Mouse (Mus musculus) left cerebral cortex, postnatal 36 days (tissue): ENCODE data around the gene Fbxl17. TPM values are rescaled to one million over a fixed set of nuclear protein-coding genes. Genes with fewer than 3 reads are reported as not detected.

Experiments used
- DNase-seq, 2 experiments: peaks; one replicate each; pipeline ENCODE4 v3.0.0; 2021 to 2022; ENCODE audit warnings: low spot score in 2 of 2, mixed read lengths in 1 of 2
- intact Hi-C: fragments of 180-260 bp; cut with DNase I; formaldehyde crosslinking; loops from one replicate; pipeline ENCODE4 v1.15.1; 2025
- total RNA-seq, 2 experiments: library from RNA; stranded (reverse); gene quantifications; 2 replicates each; pipeline ENCODE4 v1.2.3; 2021

Gene Fbxl17
- total RNA-seq, 2 experiments from 2014 or later: 61.9 to 65.9 TPM

- intact Hi-C loops: no loop called here
- DNase-seq: no peak
Observed at GRCm38 (mm10) chr17:63240021-63240730, 259.6 kb downstream of the Fbxl17 start.

- intact Hi-C loops: no loop called here
- DNase-seq: no peak
Observed at GRCm38 (mm10) chr17:63236846-63237245, 263.0 kb downstream of the Fbxl17 start.

DNA sequence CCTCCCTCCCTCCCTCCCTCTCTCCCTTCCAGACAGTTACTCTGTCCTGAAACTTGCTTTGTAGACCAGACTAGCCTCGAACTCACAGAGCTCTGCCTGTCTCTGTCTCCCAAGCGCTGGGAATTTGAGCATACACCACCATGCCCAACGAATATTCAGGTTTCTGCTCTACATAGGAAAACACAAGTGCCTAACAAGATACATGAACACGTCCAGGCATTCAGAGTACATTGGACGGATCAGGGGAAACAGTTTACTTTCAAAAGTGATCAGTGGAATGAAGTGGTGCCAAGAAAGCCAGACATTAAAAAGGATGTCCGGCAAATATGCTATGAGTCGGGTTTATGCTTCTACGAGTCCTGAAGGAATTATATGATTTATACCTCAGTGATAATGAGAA is 263.6 kb downstream of the Fbxl17 start:
- intact Hi-C loops: no loop called here
- no peak for DNase-seq

DNA sequence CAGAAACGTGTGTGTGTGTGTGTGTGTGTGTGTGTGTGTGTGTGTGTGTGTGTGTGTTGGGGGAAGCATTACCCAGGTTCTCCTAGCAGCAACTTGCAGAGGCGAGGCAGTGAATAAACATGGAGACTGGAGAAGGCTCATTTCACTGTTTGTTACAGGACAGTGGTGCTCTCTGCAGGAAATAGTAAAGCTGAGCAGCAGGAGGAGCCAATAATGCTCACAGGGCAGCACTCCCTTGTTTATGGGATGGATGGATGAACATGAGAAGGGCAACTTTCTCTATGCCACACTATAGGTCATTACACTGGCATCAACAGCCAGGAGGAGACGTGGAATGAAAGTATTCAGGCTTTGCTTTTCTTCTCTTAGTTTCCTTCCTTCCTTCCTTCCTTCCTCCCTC is 264.0 kb downstream of the Fbxl17 start:
- intact Hi-C loops: no loop called here
- no peak for DNase-seq

- DNase-seq: no peak
- intact Hi-C loops: no loop called here
Observed at GRCm38 (mm10) chr17:63229111-63229510, 270.7 kb downstream of the Fbxl17 start.

DNA sequence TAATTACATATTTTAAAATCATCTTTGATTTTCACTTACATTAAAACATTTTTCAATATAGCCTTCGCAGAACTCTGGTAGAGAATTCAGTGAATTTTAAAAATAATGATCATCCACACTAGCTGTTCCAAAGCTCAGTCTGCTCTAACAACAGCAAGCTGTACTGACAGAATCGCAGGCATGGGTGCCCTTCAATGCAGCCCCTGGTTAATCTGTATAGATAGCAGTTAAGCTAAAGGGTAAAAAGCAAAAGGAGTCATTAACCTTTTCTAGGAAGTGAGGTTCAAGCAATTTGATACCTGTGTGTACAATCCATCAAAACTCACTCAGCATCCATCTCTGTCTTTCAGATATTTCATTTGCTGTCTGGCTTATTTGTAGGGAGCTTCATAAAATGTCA is 273.4 kb downstream of the Fbxl17 start:
- intact Hi-C loops: no loop called here
- no peak for DNase-seq

- intact Hi-C loops: no loop called here
- no peak for DNase-seq
Observed at GRCm38 (mm10) chr17:63225959-63226358, 273.9 kb downstream of the Fbxl17 start.

- DNase-seq: no peak
- intact Hi-C loops: no loop called here
Observed at GRCm38 (mm10) chr17:63223675-63224074, 276.1 kb downstream of the Fbxl17 start.

DNA sequence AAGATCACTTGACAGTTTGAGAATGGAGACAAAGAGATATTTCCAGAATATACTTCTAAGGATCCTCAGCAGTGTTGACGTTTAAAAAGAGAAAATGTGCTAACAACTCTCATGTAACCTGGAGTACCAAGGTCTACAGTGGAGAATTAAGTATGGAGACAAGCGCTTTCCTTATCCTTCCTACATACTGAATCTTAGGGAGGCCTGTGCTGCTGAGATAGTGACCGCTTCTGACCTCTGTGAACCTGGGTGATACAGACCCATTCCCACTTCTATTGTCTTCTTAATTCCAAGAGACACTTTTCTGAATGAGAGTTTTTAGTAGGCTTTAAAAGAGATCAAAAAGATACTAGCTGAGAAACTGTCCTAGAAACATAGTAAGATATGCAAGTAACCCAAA is 278.2 kb downstream of the Fbxl17 start:
- no peak for DNase-seq

DNA sequence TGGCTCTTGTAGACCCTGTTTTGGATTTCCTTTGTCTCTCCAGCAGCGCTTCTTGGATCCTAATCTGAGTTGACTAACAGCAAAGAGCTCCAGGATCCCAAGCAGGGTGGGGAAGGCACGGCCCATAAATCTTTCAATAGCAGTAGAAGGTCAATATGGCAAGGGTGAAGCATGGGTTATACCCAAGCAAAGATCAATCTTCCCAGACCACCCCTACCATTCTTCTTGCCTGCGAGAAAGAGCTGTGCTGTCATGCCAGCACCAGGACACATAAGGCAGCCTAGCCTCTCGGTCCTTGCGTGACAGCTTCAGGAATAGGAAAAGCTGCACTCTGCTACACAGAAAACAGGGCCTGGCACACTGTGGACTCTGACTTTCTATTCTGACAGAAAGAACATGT is 279.0 kb downstream of the Fbxl17 start:
- DNase-seq: no peak
- intact Hi-C loops: no loop called here

More for the DNA sequence above, 278.2 kb downstream of the Fbxl17 start:
- intact Hi-C loops: no loop called here

GRCm38 (mm10) chr17:63217016-63217415 is 282.8 kb downstream of the Fbxl17 start:
- intact Hi-C loops: no loop called here
- no peak for DNase-seq

DNA sequence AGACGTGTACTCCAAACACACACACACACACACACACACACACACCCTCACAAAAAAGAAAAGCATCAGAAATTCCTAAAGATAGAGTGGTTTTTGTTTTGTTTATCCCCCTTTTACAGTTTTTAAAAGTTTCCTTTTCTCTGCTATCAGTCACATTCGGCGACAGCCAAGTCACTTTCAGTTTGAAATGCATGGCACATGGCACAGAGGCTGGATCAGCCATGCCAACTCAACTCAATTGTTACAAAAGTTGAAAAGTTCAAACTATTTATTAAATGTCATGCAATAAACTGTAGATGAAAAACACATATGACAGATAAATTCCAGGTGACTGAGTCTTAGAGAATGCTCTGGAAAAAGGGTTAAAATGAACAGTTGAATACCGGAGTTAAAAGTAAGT is 287.8 kb downstream of the Fbxl17 start:
- no peak for DNase-seq
- intact Hi-C loops: no loop called here

GRCm38 (mm10) chr17:63209151-63209550 is 290.7 kb downstream of the Fbxl17 start:
- DNase-seq: peak; percentile 29 to 47
- intact Hi-C loops: no loop called here

- intact Hi-C loops: no loop called here
- no peak for DNase-seq
Observed at GRCm38 (mm10) chr17:63208346-63208745, 291.5 kb downstream of the Fbxl17 start.

DNA sequence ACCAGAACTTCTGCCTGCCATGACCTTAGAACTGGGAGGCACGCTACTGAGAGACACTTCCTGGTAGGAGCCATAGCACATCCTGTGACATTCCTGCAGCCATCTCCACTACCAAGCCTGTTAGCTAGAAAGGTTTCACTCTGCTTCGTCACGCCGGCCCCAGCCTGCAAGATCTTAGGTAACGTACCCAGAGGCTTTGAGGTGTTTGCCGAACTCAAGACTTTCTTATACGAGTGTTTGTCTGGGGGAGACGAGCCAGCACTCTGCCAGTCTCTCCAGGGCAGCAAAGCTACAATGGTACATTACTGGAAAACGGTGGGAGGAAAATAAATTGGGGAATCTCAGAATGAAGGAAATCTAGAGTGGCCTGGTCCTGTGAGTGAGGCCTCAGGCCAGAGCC is 292.1 kb downstream of the Fbxl17 start:
- intact Hi-C loops: no loop called here
- DNase-seq: no peak

DNA sequence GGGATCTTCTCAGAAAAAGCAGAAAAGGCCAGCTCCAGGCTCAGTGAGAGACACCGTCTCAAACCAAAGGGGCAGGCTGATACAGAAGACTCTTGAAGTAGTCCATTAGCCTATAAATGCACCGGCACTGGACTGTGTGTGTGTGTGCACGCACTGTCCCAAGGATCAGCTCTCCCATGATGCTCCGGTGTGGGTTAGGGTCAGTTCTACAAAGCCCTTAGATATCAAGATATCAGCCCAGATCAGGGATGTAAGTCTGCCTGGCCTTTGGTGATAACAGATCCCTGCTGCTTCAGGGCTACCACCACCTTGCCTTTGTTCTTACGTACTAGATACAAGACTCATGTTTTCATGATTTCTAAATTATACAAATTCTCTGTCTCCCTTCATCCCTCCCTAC is 294.5 kb downstream of the Fbxl17 start:
- DNase-seq: peak in 1 of 2 experiments; percentile 1
- intact Hi-C loops: no loop called here

GRCm38 (mm10) chr17:63203582-63204190 is 296.1 kb downstream of the Fbxl17 start:
- DNase-seq: no peak
- intact Hi-C loops: no loop called here

DNA sequence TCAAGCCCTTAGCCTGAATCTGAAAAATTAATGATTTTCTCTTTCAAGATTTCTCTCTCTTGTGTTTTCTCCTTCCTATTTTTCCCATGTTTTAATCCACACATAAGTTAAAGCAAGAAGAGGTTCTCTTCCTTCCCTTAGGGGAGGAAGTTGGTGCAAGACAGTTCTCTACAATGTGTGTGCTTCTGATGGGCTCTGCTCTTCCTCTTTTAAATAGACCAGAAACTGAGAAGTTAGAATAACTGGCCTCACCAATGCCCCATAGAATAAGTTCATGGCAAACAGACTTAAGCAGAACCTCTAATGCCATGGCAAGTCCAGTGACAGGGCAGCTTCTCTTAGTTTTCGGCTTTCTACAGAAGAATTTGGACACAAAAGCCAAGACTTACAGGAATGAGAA is 301.1 kb downstream of the Fbxl17 start:
- intact Hi-C loops: no loop called here
- DNase-seq: no peak

GRCm38 (mm10) chr17:63195496-63195895 is 304.3 kb downstream of the Fbxl17 start:
- intact Hi-C loops: no loop called here
- DNase-seq: no peak

- no peak for DNase-seq
- intact Hi-C loops: no loop called here
Observed at GRCm38 (mm10) chr17:63193196-63193595, 306.6 kb downstream of the Fbxl17 start.

DNA sequence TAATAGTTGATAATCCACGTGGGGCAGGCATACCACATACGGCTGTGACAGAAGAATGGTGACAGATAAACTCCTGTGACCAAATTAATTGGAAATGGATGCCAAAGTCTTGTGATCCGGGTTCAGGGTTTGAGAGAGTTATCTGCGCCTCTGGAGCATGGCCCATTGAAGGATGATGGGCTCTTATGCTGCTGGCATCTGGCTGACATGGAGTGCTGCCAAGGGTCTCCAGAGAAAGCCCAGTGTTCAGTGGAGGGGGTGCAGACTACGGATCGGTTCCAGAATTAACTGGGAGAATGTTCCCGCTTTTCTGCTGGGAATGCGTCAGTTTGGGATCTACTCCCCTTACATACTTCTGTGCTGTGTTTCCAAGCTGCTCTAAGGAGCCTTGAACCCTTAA is 308.5 kb downstream of the Fbxl17 start:
- intact Hi-C loops: no loop called here

GRCm38 (mm10) chr17:63189274-63189673 is 310.5 kb downstream of the Fbxl17 start:
- intact Hi-C loops: no loop called here
- DNase-seq: no peak

More for the DNA sequence above, 308.5 kb downstream of the Fbxl17 start:
- DNase-seq: no peak
